Mouse (Mus musculus) liver, embryonic 12.5 days (tissue): ENCODE measurements around the gene Upf1. TPM values are rescaled to one million over a fixed set of nuclear protein-coding genes. Genes with fewer than 3 reads are reported as not detected.
A peak's percentile ranks its signal among the peaks of the same experiment; 100 is the strongest.

ENCODE experiments used
- ATAC-seq: fragments of 200-750 bp; cut with Nextera tagmentation; 2 replicates; pipeline ENCODE4 v1.8.0; 2017; ENCODE audit warnings: moderate number of reproducible peaks, mild to moderate bottlenecking, moderate library complexity
- H3K27ac ChIP-seq: fragments of 300-500 bp; sonication (generic); 2 replicates; pipeline ENCODE4 v1.5.1; 2016; ENCODE audit warnings: mild to moderate bottlenecking
- H3K27me3 ChIP-seq: fragments of 300-500 bp; sonication (generic); replicated peaks from 2 replicates; pipeline ENCODE4 v1.6.1; 2016; ENCODE audit warnings: mild to moderate bottlenecking, moderate library complexity
- H3K36me3 ChIP-seq: fragments of 300-500 bp; sonication (generic); 2 replicates; pipeline ENCODE4 v1.6.1; 2016; ENCODE audit warnings: mild to moderate bottlenecking, moderate library complexity
- H3K4me1 ChIP-seq: fragments of 300-500 bp; sonication (generic); 2 replicates; pipeline ENCODE4 v1.6.1; 2016
- H3K4me2 ChIP-seq: fragments of 300-500 bp; sonication (generic); 2 replicates; pipeline ENCODE4 v1.6.1; 2016; ENCODE audit warnings: mild to moderate bottlenecking, moderate library complexity
- H3K4me3 ChIP-seq: fragments of 300-500 bp; sonication (generic); 2 replicates; pipeline ENCODE4 v1.5.1; 2016; ENCODE audit warnings: mild to moderate bottlenecking, moderate library complexity
- H3K9ac ChIP-seq: fragments of 300-500 bp; sonication (generic); 2 replicates; pipeline ENCODE4 v1.6.1; 2016; ENCODE audit warnings: mild to moderate bottlenecking, moderate library complexity
- H3K9me3 ChIP-seq: fragments of 300-500 bp; sonication (generic); replicated peaks from 2 replicates; pipeline ENCODE4 v1.6.1; 2016; ENCODE audit warnings: mild to moderate bottlenecking, moderate library complexity
- whole genome bisulfite sequencing: fragments of 180-500 bp; shearing (Covaris S2); methylation state at CpG from one replicate; pipeline ENCODE4 v1.1.7; 2016; ENCODE audit not compliant: insufficient replicate concordance; 5-methylcytosine and 5-hydroxymethylcytosine counted together
- polyA plus RNA-seq: library from polyadenylated mRNA; unstranded; fragments of >200 nt; fragmentation: Nextera tagmentation; extraction: Ambion mirVana; gene quantifications from 2 replicates; pipeline ENCODE4 v1.2.1, GENCODE M21; 2016

The Upf1 gene
- polyA plus RNA-seq, 1 experiment from 2014 or later, result 30.5 TPM

DNA sequence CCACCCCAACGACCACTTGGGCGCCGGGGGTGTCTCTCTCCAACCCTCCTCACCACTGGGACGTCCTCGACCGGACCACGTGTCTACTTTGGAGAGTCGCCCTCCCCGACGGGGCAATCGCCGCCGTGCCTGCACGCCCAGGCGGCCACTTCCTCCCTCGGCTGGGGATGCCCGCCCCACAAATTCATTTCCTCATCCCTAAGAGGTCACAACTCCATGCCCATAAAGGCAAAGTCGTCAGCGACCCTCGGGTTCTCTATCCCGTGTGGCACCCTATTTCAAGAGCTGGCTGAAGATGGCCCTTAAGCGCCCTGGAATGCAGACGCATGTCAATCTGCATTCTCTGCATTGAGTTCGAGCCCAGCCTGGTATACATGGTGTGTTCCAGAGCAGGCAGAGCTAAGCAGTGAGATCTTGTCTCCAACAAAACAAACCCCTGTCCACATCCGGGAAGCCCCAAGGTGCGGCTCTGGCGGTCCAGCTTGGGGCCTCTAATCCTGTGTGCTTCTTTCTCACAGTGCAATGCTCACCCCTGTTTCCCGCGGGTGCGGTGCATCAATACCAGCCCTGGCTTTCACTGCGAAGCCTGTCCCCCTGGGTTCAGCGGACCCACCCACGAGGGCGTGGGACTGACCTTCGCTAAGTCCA is 22.3 kb upstream of the Upf1 start:
- no peak for ATAC-seq
- H3K4me2 ChIP-seq, result peak overlapping the region; percentile 71
- H3K9ac ChIP-seq, result no peak overlapping the region
- 5% methylated on average over 35 of the region's 35 CpGs for WGBS
- H3K27me3 ChIP-seq, result peaks cover 100% of the 10 kb centered on the region
- no peaks in the 10 kb centered on the region for H3K9me3 ChIP-seq
- peaks cover 39% of the 10 kb centered on the region for H3K4me1 ChIP-seq
- H3K27ac ChIP-seq, result no peak overlapping the region
- peak overlapping the region; percentile 45; the same call in 1 of the 2 replicates for H3K4me3 ChIP-seq
- no peaks in the 10 kb centered on the region for H3K36me3 ChIP-seq

DNA sequence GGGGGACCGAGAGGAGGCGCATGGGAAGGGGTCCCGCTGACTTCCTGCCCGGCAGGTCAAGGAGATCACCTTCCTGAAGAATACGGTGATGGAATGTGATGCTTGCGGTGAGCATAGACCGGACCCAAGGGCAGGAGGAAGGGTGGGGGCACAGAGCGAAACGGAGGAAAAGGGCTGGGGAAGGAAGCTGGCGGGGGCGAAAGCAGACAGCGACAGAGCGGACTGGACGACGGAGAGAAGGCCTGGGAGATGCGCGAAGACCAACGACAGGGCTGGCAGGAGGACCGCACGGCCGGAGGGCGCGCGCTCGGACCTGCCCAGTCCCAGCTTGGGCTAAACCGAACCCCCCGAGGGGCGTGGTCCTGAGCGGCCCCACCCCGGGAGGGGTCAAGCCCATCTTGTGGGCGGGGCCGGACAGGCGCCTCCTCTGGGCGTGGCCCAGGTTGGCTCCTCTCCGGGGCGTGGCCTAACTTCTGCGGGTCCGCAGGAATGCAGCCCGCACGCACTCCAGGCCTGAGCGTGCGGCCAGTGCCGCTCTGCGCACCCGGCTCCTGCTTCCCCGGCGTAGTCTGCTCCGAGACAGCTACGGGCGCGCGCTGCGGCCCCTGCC is 21.3 kb upstream of the Upf1 start:
- peak overlapping the region; percentile 20; the same call in 1 of the 2 replicates for H3K9ac ChIP-seq
- 1% methylated on average over 52 of the region's 53 CpGs for WGBS
- no peaks in the 10 kb centered on the region for H3K36me3 ChIP-seq
- peak; percentile 68 for ATAC-seq
- H3K4me1 ChIP-seq, result peaks cover 39% of the 10 kb centered on the region
- H3K27ac ChIP-seq, result no peak overlapping the region
- H3K9me3 ChIP-seq, result no peaks in the 10 kb centered on the region
- peak overlapping the region; percentile 71 for H3K4me2 ChIP-seq
- H3K4me3 ChIP-seq, result peak overlapping the region; percentile 45
- peaks cover 98% of the 10 kb centered on the region for H3K27me3 ChIP-seq

DNA sequence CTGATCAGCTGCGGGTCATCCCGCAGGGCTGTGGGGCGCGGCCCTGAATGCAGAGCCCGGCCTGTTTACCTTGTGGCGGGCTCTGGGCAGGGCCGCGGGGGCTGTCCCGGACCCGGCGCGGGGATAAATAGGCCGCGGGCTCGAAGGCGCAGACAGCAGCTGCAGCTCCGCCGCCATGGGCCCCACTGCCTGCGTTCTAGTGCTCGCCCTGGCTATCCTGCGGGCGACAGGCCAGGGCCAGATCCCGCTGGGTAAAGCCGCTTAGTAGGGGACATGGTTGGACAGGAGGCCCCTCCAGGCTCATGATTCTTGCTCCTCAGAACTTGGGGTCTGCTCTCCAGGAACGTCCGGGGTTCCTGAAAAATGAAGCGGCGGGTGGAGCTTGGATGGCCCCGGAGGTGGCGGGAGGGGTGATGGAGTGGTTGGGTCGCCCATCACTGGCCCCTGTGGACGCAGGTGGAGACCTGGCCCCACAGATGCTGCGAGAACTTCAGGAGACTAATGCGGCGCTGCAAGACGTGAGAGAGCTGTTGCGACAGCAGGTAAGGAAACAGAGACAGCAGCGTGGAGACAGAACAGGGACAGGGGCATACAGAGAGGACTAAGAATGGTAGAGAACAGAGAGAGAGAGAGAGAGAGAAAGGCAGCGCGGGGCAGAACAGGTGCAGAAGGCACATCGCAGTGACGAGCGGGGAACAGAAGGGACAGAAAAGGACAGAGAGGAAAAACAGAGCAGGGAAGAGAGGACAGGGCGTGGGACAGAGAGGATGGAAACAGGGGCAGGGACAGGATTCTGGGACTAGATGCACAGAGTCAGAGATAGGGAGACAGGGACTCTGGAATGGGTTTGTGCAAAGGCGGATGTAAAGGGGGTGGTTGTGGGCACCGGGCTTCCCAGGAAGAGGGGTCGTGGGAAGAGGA is 20.6 kb upstream of the Upf1 start, which contains the start of gene Comp:
Gene Comp (plus strand): TSS at position 162 of the 921 bp plus-strand sequence.
- 0 out of 2 replicates have a peak within 1 kb of the TSS, but pooled peaks have one; percentile 12 for H3K9ac ChIP-seq
- peaks cover 95% of the 10 kb centered on the region for H3K27me3 ChIP-seq
- WGBS, result 5% methylated on average over 47 of the region's 47 CpGs
- no peaks in the 10 kb centered on the region for H3K36me3 ChIP-seq
- H3K27ac ChIP-seq, result no peak within 1 kb of the TSS
- no peak for ATAC-seq
- H3K4me3 ChIP-seq, result peak within 1 kb of the TSS; percentile 45
- no peaks in the 10 kb centered on the region for H3K9me3 ChIP-seq
- peak within 1 kb of the TSS; percentile 71 for H3K4me2 ChIP-seq
- peaks cover 39% of the 10 kb centered on the region for H3K4me1 ChIP-seq

DNA sequence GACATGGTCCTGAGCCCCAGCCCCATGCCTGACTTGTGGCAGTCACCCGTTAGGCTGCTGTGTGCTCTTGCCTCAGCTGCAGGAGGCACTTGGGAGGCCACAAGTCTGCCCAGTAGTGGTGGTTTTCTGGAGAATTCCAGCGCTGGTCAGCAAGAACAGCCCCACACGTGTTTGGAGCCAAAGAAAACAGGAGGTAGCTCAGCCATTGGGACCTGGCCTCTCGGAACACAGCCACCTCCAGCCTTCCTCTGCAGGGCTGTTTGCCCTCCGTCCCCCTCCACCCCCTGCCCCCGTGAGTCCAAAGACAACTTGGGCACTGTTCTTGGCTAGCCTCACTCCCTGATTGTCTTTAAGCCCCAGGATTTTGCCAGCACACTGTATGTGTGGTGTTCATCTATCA is 18.9 kb upstream of the Upf1 start:
- H3K27ac ChIP-seq, result no peak overlapping the region
- 41% methylated on average over 6 of the region's 6 CpGs for WGBS
- no peaks in the 10 kb centered on the region for H3K36me3 ChIP-seq
- H3K9ac ChIP-seq, result no peak overlapping the region
- peaks cover 78% of the 10 kb centered on the region for H3K27me3 ChIP-seq
- ATAC-seq, result no peak
- H3K4me2 ChIP-seq, result no peak overlapping the region
- no peaks in the 10 kb centered on the region for H3K9me3 ChIP-seq
- H3K4me3 ChIP-seq, result no peak overlapping the region
- H3K4me1 ChIP-seq, result peaks cover 38% of the 10 kb centered on the region

DNA sequence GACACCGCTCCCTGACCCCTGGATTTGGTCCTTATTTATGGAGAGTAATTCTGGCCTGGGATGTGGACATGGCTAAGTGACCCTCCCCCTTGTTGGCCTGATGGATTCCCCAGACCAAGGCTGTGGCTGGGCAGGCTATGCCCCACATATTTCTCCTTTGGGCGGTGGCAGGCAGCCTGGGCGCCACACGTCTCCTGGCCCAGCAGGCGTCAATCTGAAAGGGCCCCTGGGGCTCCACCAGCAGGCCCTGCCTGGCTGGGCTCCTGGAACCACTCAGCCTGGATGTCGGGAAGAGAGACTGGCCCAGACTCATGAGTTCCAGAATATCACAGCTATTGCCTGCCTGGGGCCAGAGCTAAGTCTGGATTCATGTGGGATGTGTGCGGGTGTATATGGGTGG is 17.4 kb upstream of the Upf1 start:
- no peak overlapping the region for H3K4me3 ChIP-seq
- H3K4me2 ChIP-seq, result no peak overlapping the region
- WGBS, result 77% methylated on average over 7 of the region's 7 CpGs
- H3K27ac ChIP-seq, result no peak overlapping the region
- no peaks in the 10 kb centered on the region for H3K9me3 ChIP-seq
- no peak for ATAC-seq
- peaks cover 36% of the 10 kb centered on the region for H3K4me1 ChIP-seq
- H3K9ac ChIP-seq, result no peak overlapping the region
- H3K27me3 ChIP-seq, result peaks cover 71% of the 10 kb centered on the region
- no peaks in the 10 kb centered on the region for H3K36me3 ChIP-seq

DNA sequence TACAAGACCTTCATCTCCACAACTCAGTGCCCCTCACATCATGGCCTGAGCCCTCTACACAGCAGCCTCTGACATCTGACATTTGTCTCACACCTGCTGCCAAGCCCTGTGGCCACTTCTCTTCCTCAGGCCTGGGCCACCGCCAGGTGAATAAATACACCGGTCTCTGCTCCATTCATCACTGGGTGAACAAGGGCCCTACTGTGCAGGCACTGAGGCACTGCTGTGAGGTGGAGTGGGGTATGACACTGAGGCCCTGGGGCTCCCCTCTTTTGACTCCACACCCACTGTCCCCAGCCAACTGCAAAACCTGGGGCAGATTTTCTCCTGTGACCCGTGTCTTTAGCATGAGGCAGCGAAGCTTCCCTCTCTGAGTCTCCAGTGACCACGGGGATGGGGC is 13.5 kb upstream of the Upf1 start:
- 58% methylated on average over 5 of the region's 5 CpGs for WGBS
- no peak for ATAC-seq

DNA sequence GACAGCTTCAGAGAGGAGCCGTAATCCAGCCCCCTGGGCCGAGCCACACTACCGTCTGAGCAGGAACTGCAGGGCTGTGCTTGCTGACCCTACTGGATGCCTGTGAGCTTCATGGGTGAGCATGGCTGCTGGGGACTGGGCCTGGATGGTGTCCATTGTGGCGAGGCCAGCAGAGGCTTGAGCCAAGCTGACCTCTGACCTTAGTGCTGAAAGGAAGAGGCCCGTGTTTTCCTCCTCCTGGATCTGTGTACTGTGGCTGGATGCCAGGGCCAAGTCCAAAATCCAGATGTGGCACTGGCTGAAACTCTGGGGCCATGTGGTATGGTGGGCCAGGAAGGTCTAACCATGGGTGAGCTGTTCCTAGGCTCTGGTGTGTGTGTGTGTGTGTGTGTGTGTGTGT is 11.0 kb upstream of the Upf1 start:
- no peaks in the 10 kb centered on the region for H3K9me3 ChIP-seq
- peaks cover 34% of the 10 kb centered on the region for H3K27me3 ChIP-seq
- H3K4me3 ChIP-seq, result no peak overlapping the region
- H3K4me1 ChIP-seq, result peaks cover 18% of the 10 kb centered on the region
- no peaks in the 10 kb centered on the region for H3K36me3 ChIP-seq
- H3K9ac ChIP-seq, result no peak overlapping the region
- no peak overlapping the region for H3K4me2 ChIP-seq
- no peak overlapping the region; the same call in 1 of the 2 replicates for H3K27ac ChIP-seq
- WGBS, result 50% methylated on average over 5 of the region's 5 CpGs
- ATAC-seq, result peak; percentile 63

More for the DNA sequence above, 13.5 kb upstream of the Upf1 start:
- Histone ChIP-seq H3K27ac (no peak overlapping the region), H3K9ac (no peak overlapping the region), H3K36me3 (no peaks in the 10 kb centered on the region), H3K4me2 (no peak overlapping the region), H3K4me1 (peaks cover 18% of the 10 kb centered on the region), H3K4me3 (no peak overlapping the region), H3K27me3 (peaks cover 49% of the 10 kb centered on the region), H3K9me3 (no peaks in the 10 kb centered on the region)

DNA sequence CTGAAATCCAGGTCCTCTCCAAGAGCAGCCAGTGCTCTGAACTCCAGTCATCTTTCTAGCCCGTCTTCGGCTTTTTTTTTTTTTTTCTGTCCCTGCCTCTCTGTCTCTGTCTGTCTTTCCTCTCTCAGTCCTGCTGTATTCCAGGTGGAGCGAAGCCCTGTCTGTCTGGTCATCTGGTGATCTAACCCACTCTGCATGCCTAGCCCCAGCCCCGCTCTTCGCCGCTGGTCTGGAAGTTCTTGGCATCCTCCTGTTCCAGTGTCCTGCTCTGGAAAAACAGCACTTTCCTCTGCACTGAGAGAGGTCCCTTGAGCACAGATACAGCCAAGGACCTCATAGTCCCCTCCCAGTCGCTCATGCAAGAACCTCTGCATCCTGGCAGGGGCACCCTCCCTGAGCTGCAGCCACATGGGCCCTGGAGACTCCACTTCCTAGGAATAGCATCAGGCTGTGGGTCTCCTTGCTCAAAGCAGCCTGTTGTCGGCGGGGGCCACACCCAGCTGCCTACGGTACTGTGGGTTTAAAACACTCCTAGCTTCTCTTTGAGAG is 8.5 kb upstream of the Upf1 start:
- H3K36me3 ChIP-seq, result no peaks in the 10 kb centered on the region
- no peaks in the 10 kb centered on the region for H3K9me3 ChIP-seq
- H3K4me2 ChIP-seq, result no peak overlapping the region
- no peak overlapping the region for H3K9ac ChIP-seq
- no peak overlapping the region for H3K27ac ChIP-seq
- no peak overlapping the region for H3K4me3 ChIP-seq
- peaks cover 28% of the 10 kb centered on the region for H3K27me3 ChIP-seq
- no peak for ATAC-seq
- peaks cover 27% of the 10 kb centered on the region for H3K4me1 ChIP-seq
- WGBS, result 68% methylated on average over 10 of the region's 10 CpGs

DNA sequence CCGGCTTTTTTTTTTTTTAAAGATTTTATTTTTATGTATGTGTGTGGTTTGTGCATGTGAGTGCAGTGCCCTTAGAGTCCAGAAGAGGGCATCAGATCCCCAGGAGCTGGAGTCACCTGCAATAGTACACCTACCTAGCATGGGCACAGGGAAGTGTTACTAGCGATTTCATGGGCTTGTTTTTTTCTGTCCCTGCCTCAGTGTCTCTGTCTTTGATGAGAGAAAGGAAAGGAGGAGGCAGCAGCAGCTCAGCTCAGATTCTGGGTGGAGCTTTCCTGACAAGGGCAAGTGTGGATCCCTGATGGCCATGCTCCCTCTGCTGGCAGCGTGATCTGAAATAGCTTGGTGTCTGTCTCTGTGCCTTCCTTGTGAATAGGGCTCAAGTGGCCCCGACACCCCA is 7.7 kb upstream of the Upf1 start:
- no peaks in the 10 kb centered on the region for H3K9me3 ChIP-seq
- H3K36me3 ChIP-seq, result no peaks in the 10 kb centered on the region
- no peak overlapping the region for H3K27ac ChIP-seq
- H3K4me1 ChIP-seq, result peaks cover 29% of the 10 kb centered on the region
- no peak overlapping the region for H3K4me2 ChIP-seq
- no peak overlapping the region for H3K9ac ChIP-seq
- no peak for ATAC-seq
- peaks cover 25% of the 10 kb centered on the region for H3K27me3 ChIP-seq
- no peak overlapping the region for H3K4me3 ChIP-seq
- 46% methylated on average over 4 of the region's 4 CpGs for WGBS

DNA sequence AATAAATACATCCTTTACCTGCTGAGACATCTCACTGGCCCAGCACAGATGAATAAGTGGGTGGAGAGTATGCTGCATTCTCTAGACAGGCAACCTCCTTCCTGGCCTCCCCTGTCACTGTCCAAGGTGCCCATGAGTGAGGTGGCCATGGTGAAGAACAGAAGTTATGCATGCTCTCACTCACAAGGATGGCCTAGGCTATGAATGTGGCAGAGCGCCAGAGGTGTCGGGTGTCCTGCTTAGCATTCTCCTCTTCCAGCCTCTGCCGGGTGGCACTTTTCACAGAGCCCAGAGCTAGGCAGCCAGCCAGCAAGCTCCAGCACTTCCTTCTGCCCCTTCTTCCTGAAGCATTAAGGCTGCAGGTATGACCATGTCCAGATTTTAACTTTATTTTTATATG is 6.3 kb upstream of the Upf1 start:
- no peaks in the 10 kb centered on the region for H3K36me3 ChIP-seq
- H3K9ac ChIP-seq, result no peak overlapping the region
- 59% methylated on average over 3 of the region's 3 CpGs for WGBS
- no peak overlapping the region for H3K27ac ChIP-seq
- peaks cover 37% of the 10 kb centered on the region for H3K4me1 ChIP-seq
- no peak overlapping the region for H3K4me2 ChIP-seq
- peaks cover 25% of the 10 kb centered on the region for H3K27me3 ChIP-seq
- H3K4me3 ChIP-seq, result no peak overlapping the region
- ATAC-seq, result no peak
- no peaks in the 10 kb centered on the region for H3K9me3 ChIP-seq

DNA sequence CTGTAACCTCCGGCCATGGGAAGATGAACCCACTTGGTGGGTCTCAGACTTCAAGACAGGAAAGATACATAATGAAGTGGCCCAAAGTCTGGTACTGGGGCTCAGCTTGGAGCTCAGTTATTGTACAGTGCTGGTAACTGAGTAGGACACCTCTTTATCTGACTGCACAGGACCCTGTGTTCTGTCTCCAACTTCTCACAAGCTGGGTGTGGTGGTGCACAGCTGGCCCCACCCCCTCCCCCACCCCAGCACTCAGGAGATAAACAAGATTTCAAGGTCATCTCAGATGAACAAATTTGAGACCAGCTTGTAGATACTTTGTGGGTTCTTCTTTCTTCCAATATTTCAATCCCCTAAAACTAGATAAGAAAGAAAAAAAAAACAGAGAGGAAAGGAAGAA is 3.0 kb upstream of the Upf1 start:
- Histone ChIP-seq H3K9ac (peak overlapping the region; percentile 59), H3K4me3 (peak overlapping the region; percentile 22), H3K4me2 (peak overlapping the region; percentile 55), H3K27me3 (0 out of 2 replicates have a peak, but pooled peaks cover 4% of the 10 kb centered on the region), H3K36me3 (peaks cover 3% of the 10 kb centered on the region), H3K4me1 (peaks cover 56% of the 10 kb centered on the region), H3K27ac (peak overlapping the region; percentile 93), H3K9me3 (no peaks in the 10 kb centered on the region)
- ATAC-seq, result peak; percentile 85
- WGBS, result 33% methylated on average over 1 of the region's 1 CpGs
